Mouse (Mus musculus) myocyte (in vitro differentiated cells): ENCODE data around the gene Hebp1. TPM values are rescaled to one million over a fixed set of nuclear protein-coding genes. Genes with fewer than 3 reads are reported as not detected.
A peak's percentile ranks its signal among the peaks of the same experiment; 100 is the strongest.

ENCODE experiments used
- H3K27me3 ChIP-seq: one replicate; pipeline ENCODE4 v1.6.1; 2011; ENCODE audit not compliant: control insufficient read depth, insufficient read depth, insufficient read length
- H3K36me3 ChIP-seq: one replicate; pipeline ENCODE4 v1.6.1; 2011; ENCODE audit not compliant: control insufficient read depth, insufficient read depth
- H3K4me2 ChIP-seq: one replicate; pipeline ENCODE4 v1.6.1; 2011; ENCODE audit warnings: low read depth, control low read depth
- H3K4me3 ChIP-seq: one replicate; pipeline ENCODE4 v1.5.1; 2011; ENCODE audit warnings: mild to moderate bottlenecking, control low read depth, moderate library complexity
- H3K79me2 ChIP-seq: one replicate; pipeline ENCODE4 v1.6.1; 2011; ENCODE audit not compliant: control insufficient read depth, insufficient read depth
- H3ac ChIP-seq: one replicate; pipeline ENCODE4 v1.6.1; 2011; ENCODE audit not compliant: control insufficient read depth, insufficient read length
- CEBPB ChIP-seq: IDR thresholded peaks from 2 replicates; pipeline ENCODE4 v1.6.1; 2011; ENCODE audit warnings: mild to moderate bottlenecking, moderate library complexity; ENCODE audit not compliant: poor library complexity, insufficient read depth, severe bottlenecking
- E2F4 ChIP-seq: IDR thresholded peaks from one replicate; pipeline ENCODE4 v1.6.1; 2011; ENCODE audit warnings: mild to moderate bottlenecking, control low read depth, moderate library complexity; ENCODE audit not compliant: insufficient read depth
- MAX ChIP-seq: IDR thresholded peaks from one replicate; pipeline ENCODE4 v1.6.1; 2011; ENCODE audit warnings: low read depth, mild to moderate bottlenecking, control low read depth
- MYOD1 ChIP-seq, 3 experiments: IDR thresholded peaks; one replicate each; pipeline ENCODE4 v1.6.1; 2011; ENCODE audit warnings: control low read depth in 2 of 3, low read depth in 2 of 3, mild to moderate bottlenecking in 2 of 3, moderate library complexity in 1 of 3; ENCODE audit not compliant: insufficient read length in 2 of 3, control insufficient read depth in 1 of 3
- MYOG ChIP-seq, 3 experiments: IDR thresholded peaks; one replicate each; pipeline ENCODE4 v1.6.1; 2011; ENCODE audit warnings: control low read depth in 2 of 3, low read depth in 2 of 3, mild to moderate bottlenecking in 2 of 3; ENCODE audit not compliant: insufficient read length in 2 of 3, control insufficient read depth in 1 of 3, insufficient read depth in 1 of 3
- POLR2A ChIP-seq: IDR thresholded peaks from one replicate; pipeline ENCODE4 v1.6.1; 2011; ENCODE audit warnings: low read depth, mild to moderate bottlenecking, control low read depth, moderate library complexity; ENCODE audit not compliant: insufficient read length
- POLR2AphosphoS2 ChIP-seq: IDR thresholded peaks from one replicate; pipeline ENCODE4 v1.6.1; 2011; ENCODE audit warnings: low read depth, control low read depth; ENCODE audit not compliant: insufficient read length
- REST ChIP-seq: IDR thresholded peaks from one replicate; pipeline ENCODE4 v1.6.1; 2011; ENCODE audit warnings: mild to moderate bottlenecking, control low read depth, moderate library complexity; ENCODE audit not compliant: insufficient read depth, insufficient read length
- SRF ChIP-seq: IDR thresholded peaks from one replicate; pipeline ENCODE4 v1.6.1; 2011; ENCODE audit warnings: low read depth; ENCODE audit not compliant: control insufficient read depth, insufficient read length
- TCF12 ChIP-seq: IDR thresholded peaks from one replicate; pipeline ENCODE4 v1.6.1; 2011; ENCODE audit warnings: mild to moderate bottlenecking, control low read depth; ENCODE audit not compliant: poor library complexity, insufficient read depth, severe bottlenecking
- TCF3 ChIP-seq: IDR thresholded peaks from one replicate; pipeline ENCODE4 v1.6.1; 2011; ENCODE audit warnings: low read depth, control low read depth; ENCODE audit not compliant: insufficient read length
- USF1 ChIP-seq: IDR thresholded peaks from one replicate; pipeline ENCODE4 v1.6.1; 2011; ENCODE audit warnings: low read depth, mild to moderate bottlenecking, control low read depth, moderate library complexity
- polyA plus RNA-seq: library from polyadenylated mRNA; unstranded; fragments of >200 nt; fragmentation: generic; extraction: Trizol; gene quantifications from one replicate; pipeline ENCODE4 v1.2.1, GENCODE M21; 2012; ENCODE audit warnings: missing spikeins

The Hebp1 gene
- polyA plus RNA-seq, 1 experiment, result 30.5 TPM

DNA sequence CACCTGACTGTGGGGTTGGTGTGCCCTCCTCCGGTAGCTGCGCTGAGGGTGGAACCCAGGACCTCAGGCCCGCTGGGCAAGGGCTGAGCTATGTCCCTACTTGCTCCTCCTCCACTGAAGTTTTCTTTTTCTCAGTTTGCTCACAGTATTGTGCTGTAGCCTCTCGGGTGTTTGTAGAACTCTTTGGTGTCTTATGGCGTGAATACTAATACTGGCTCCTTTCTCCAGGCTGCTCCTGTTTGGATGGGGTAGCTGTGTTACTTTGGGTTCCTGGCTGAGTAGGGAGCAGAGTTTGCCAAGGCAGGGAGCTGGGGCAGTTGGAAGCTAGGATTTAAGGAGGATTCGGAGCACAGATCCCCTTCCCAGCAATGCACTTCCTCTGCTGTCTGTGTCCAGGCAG is 5.9 kb upstream of the Hebp1 start:
- Histone ChIP-seq H3K36me3 (no peaks in the 10 kb centered on the region), H3K4me2 (no peak overlapping the region), H3K27me3 (no peaks in the 10 kb centered on the region), H3K79me2 (no peaks in the 10 kb centered on the region), H3ac (no peak overlapping the region), H3K4me3 (no peak overlapping the region)
- TF ChIP-seq POLR2A, result no peak
- no peak for TF ChIP-seq TCF3
- no peak for TF ChIP-seq POLR2AphosphoS2
- no peak for TF ChIP-seq MAX
- no peak for TF ChIP-seq MYOD1 (IDR thresholded peaks at IDR 0.05; ENCODE audit: control insufficient read depth in 1 of 3, insufficient read length in 2 of 3, low read depth in 2 of 3)
- no peak for TF ChIP-seq MYOG (IDR thresholded peaks at IDR 0.05; ENCODE audit: control insufficient read depth in 1 of 3, insufficient read depth in 1 of 3, insufficient read length in 2 of 3, low read depth in 2 of 3)
- no peak for TF ChIP-seq REST

DNA sequence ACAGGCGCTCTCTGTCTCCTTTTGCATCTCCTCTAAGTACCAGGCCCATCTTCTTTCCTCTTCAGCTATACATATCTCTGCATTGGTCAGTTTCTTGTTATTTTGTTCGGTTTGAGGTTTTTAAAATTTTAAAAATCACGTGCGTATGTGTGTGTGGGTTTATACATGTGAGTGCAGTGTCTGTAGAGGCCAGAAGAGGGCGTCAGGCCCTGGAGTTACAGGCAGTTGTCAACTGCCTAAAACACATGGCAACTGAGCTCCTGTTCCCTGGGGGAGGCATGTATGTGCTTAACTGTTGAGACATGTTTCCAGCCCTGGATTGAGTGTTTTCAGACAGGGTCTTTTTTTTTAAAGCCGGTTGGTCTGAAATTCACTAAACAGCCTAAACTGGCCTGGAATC is 4.8 kb upstream of the Hebp1 start:
- Histone ChIP-seq H3K4me2 (no peak overlapping the region), H3K4me3 (no peak overlapping the region)
- TF ChIP-seq CEBPB (no peak), USF1 (no peak), SRF (no peak), MYOD1 (IDR thresholded peaks at IDR 0.05; ENCODE audit: control insufficient read depth in 1 of 3, insufficient read length in 2 of 3, low read depth in 2 of 3) (no peak), TCF12 (no peak), MAX (no peak), E2F4 (no peak), POLR2A (no peak), TCF3 (no peak), MYOG (IDR thresholded peaks at IDR 0.05; ENCODE audit: control insufficient read depth in 1 of 3, insufficient read depth in 1 of 3, insufficient read length in 2 of 3, low read depth in 2 of 3) (no peak), POLR2AphosphoS2 (no peak), REST (no peak)

DNA sequence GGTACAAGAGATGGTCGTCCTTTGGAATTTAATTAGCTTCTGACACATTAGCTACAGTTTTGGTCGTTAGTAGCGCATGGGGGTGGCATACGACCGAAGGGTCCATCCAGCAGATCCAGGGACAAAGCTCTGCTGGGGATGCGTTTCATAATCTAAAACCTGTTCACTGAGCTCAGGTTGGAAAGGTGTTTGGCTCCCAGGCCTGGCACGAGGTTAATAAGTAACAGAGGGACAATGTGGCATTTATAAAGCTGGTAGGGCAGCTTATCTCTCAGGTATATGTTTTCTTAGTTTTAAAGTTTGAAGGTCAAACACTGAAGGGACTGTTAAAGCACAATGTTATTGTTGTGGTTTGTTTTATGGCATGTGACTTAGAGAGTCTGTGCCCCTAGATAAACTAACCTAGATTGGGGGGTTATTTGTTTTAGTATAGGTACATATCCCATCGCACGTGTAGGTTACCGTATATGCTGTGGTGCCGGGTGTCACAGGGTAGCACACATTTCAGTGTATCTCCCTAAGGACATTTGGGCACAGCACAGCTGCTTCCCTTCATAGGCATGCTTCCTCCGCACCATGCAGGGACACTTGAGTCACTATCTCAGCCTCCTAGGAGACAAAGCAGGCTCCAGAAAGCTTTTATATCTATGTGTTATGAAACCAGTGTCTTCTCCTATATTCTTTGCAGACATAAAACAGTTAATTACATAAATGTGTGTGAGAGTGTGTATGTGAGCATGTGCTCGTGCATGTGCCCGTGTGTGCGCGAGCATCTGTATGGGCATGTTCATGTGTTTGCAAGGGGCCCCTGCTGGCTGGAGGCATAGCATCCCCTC is 2.5 kb upstream of the Hebp1 start:
- H3ac ChIP-seq, result no peak overlapping the region
- no peaks in the 10 kb centered on the region for H3K27me3 ChIP-seq
- H3K4me2 ChIP-seq, result no peak overlapping the region
- TF ChIP-seq TCF3, result no peak
- TF ChIP-seq MAX, result no peak
- TF ChIP-seq TCF12, result no peak
- no peak for TF ChIP-seq MYOD1 (IDR thresholded peaks at IDR 0.05; ENCODE audit: control insufficient read depth in 1 of 3, insufficient read length in 2 of 3, low read depth in 2 of 3)
- TF ChIP-seq MYOG (IDR thresholded peaks at IDR 0.05; ENCODE audit: control insufficient read depth in 1 of 3, insufficient read depth in 1 of 3, insufficient read length in 2 of 3, low read depth in 2 of 3), result no peak
- no peak for TF ChIP-seq USF1
- TF ChIP-seq E2F4, result no peak
- TF ChIP-seq POLR2AphosphoS2, result no peak
- no peak for TF ChIP-seq SRF
- no peak for TF ChIP-seq CEBPB
- no peak for TF ChIP-seq POLR2A
- no peak for TF ChIP-seq REST
- H3K79me2 ChIP-seq, result no peaks in the 10 kb centered on the region
- no peaks in the 10 kb centered on the region for H3K36me3 ChIP-seq
- H3K4me3 ChIP-seq, result no peak overlapping the region

More for the DNA sequence above, 4.8 kb upstream of the Hebp1 start:
- no peaks in the 10 kb centered on the region for H3K27me3 ChIP-seq
- no peak overlapping the region for H3ac ChIP-seq
- H3K36me3 ChIP-seq, result no peaks in the 10 kb centered on the region
- no peaks in the 10 kb centered on the region for H3K79me2 ChIP-seq

DNA sequence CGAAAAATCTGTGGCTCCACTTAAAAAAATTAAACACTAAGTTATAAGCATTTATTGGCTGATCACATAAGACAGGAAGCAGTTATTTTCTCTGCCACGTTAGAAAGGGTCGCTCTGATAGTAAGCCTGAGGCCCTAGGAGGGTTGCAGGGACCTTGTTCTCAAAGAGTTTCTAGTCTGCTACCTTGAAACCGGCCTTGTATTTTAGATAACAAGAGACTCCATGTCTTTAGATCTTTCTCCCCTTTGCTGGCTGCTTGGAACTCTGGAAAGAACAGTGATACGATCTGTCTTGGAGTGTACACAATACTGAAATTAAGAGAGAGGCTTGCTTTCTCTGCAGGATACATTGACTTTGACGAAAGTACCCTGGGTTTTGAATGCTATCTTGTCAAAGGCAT is 904 bp upstream of the Hebp1 start:
- no peak for TF ChIP-seq TCF3
- Histone ChIP-seq H3K4me2 (peak overlapping the region; percentile 84), H3K79me2 (no peaks in the 10 kb centered on the region), H3K36me3 (no peaks in the 10 kb centered on the region), H3ac (peak overlapping the region; percentile 18), H3K27me3 (no peaks in the 10 kb centered on the region), H3K4me3 (peak overlapping the region; percentile 36)

DNA sequence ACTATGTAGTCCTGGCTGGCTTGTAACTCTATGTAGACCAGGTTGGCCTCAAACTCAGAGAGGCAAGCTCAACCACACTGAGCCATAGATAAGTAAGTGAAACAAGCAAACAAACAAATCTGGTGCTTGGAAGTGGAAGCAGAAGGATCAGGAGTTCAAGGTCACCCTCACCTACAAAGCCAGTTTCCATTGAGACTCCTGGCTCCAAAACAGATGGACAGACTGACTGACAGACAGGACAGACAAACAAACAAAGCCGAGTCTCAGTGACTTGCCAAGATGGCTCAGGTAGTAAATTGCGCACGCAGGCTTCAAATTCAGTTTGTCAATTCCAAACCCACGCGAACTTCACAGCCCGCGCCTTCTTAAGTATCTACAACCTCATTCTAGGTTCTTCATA is 376 bp downstream of the Hebp1 start:
- peak overlapping the region; percentile 36 for H3K4me3 ChIP-seq
- H3K4me2 ChIP-seq, result peak overlapping the region; percentile 84
- H3K36me3 ChIP-seq, result no peaks in the 10 kb centered on the region
- no peaks in the 10 kb centered on the region for H3K27me3 ChIP-seq
- no peak for TF ChIP-seq MAX
- TF ChIP-seq TCF12, result no peak
- TF ChIP-seq MYOD1 (IDR thresholded peaks at IDR 0.05; ENCODE audit: control insufficient read depth in 1 of 3, insufficient read length in 2 of 3, low read depth in 2 of 3), result no peak
- no peak for TF ChIP-seq CEBPB
- no peak for TF ChIP-seq TCF3
- no peak for TF ChIP-seq REST
- TF ChIP-seq USF1, result no peak
- no peak for TF ChIP-seq MYOG (IDR thresholded peaks at IDR 0.05; ENCODE audit: control insufficient read depth in 1 of 3, insufficient read depth in 1 of 3, insufficient read length in 2 of 3, low read depth in 2 of 3)
- TF ChIP-seq SRF, result no peak
- TF ChIP-seq POLR2AphosphoS2, result no peak
- TF ChIP-seq POLR2A, result no peak
- no peak for TF ChIP-seq E2F4
- peak overlapping the region; percentile 18 for H3ac ChIP-seq
- H3K79me2 ChIP-seq, result no peaks in the 10 kb centered on the region
